Mouse (Mus musculus) limb, embryonic 12.5 days (tissue): Measurements from ENCODE around the gene Lect2. TPM values are rescaled to one million over a fixed set of nuclear protein-coding genes. Genes with fewer than 3 reads are reported as not detected.

Source experiments
- ATAC-seq: fragments of 200-750 bp; cut with Nextera tagmentation; 2 replicates; pipeline ENCODE4 v1.8.0; 2017; ENCODE audit warnings: low read depth, moderate TSS enrichment; ENCODE audit not compliant: insufficient number of reproducible peaks, insufficient read depth, low FRiP score, low TSS enrichment
- H3K27ac ChIP-seq: fragments of 300-500 bp; sonication (generic); 2 replicates; pipeline ENCODE4 v1.5.1; 2016; ENCODE audit warnings: mild to moderate bottlenecking, moderate library complexity
- H3K27me3 ChIP-seq: fragments of 300-500 bp; sonication (generic); 2 replicates; pipeline ENCODE4 v1.6.1; 2016; ENCODE audit warnings: mild to moderate bottlenecking, moderate library complexity
- H3K36me3 ChIP-seq: fragments of 300-500 bp; sonication (generic); 2 replicates; pipeline ENCODE4 v1.6.1; 2016; ENCODE audit warnings: mild to moderate bottlenecking, moderate library complexity
- H3K4me1 ChIP-seq: fragments of 300-500 bp; sonication (generic); replicated peaks from 2 replicates; pipeline ENCODE4 v1.6.1; 2016
- H3K4me2 ChIP-seq: fragments of 300-500 bp; sonication (generic); 2 replicates; pipeline ENCODE4 v1.6.1; 2016; ENCODE audit warnings: mild to moderate bottlenecking, moderate library complexity
- H3K4me3 ChIP-seq: fragments of 300-500 bp; sonication (generic); replicated peaks from 2 replicates; pipeline ENCODE4 v1.5.1; 2016; ENCODE audit warnings: mild to moderate bottlenecking
- H3K9ac ChIP-seq: fragments of 300-500 bp; sonication (generic); replicated peaks from 2 replicates; pipeline ENCODE4 v1.6.1; 2016; ENCODE audit warnings: mild to moderate bottlenecking, moderate library complexity
- H3K9me3 ChIP-seq: fragments of 300-500 bp; sonication (generic); 2 replicates; pipeline ENCODE4 v1.6.1; 2016; ENCODE audit warnings: mild to moderate bottlenecking, moderate library complexity
- WGBS: fragments of 180-500 bp; shearing (Covaris S2); methylation state at CpG from one replicate; pipeline ENCODE4 v1.1.7; 2016; 5-methylcytosine and 5-hydroxymethylcytosine counted together
- polyA plus RNA-seq: library from polyadenylated mRNA; unstranded; fragments of >200 nt; fragmentation: Nextera tagmentation; extraction: Ambion mirVana; gene quantifications from 2 replicates; pipeline ENCODE4 v1.2.1, GENCODE M21; 2016

Gene Lect2
- polyA plus RNA-seq, 1 experiment from 2014 or later, result not detected

DNA sequence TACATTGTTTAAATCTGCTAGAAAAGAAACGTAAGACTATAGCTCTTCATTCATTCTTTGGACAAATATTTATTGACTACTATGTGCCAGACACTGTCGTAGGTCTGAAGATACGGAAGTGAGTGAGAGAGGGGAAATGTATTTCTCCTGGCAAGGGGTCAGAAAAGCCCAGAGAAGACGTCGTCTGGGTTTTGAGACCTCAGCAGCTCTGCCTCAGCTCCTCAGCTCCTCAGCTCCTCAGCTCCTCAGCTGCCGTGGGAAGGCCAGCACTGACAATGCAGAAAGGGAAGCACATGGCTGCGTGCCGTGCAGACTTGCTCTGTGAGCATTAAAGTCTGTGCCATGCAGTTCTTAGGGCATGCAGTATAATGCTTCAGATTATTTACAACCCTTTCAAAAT is 18.6 kb downstream of the Lect2 start:
- H3K27ac ChIP-seq, result no peak overlapping the region
- H3K4me1 ChIP-seq, result no peaks in the 10 kb centered on the region
- ATAC-seq, result no peak
- 0 out of 2 replicates have a peak, but pooled peaks cover 7% of the 10 kb centered on the region for H3K9me3 ChIP-seq
- no peaks in the 10 kb centered on the region for H3K36me3 ChIP-seq
- H3K4me2 ChIP-seq, result no peak overlapping the region
- H3K27me3 ChIP-seq, result no peaks in the 10 kb centered on the region
- WGBS, result 62% methylated on average over 8 of the region's 8 CpGs
- H3K9ac ChIP-seq, result no peak overlapping the region
- no peak overlapping the region for H3K4me3 ChIP-seq

DNA sequence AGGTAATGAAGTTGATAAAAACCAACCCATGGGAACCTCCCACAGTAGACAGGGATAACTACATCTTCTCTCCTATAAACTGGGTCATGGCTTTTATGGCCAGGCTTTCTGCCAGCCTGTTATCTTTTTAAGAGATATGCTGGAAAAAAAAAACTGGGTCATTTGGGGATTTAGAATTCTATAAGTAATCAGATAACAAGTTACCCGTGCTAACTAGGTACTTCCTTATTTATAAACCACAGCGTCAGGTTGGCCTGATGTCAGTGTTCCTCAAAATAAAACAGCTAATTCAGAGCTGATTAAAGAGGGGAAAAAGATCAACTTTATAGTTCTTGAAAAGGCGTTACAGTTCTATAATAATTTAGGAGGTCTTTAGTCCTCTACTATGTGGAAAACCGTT is 19.3 kb downstream of the Lect2 start:
- Histone ChIP-seq H3K9ac (no peak overlapping the region), H3K4me1 (no peaks in the 10 kb centered on the region), H3K9me3 (0 out of 2 replicates have a peak, but pooled peaks cover 1% of the 10 kb centered on the region), H3K36me3 (no peaks in the 10 kb centered on the region), H3K27ac (no peak overlapping the region), H3K4me2 (no peak overlapping the region), H3K27me3 (no peaks in the 10 kb centered on the region), H3K4me3 (no peak overlapping the region)
- 69% methylated on average over 4 of the region's 4 CpGs for WGBS
- ATAC-seq, result no peak

DNA sequence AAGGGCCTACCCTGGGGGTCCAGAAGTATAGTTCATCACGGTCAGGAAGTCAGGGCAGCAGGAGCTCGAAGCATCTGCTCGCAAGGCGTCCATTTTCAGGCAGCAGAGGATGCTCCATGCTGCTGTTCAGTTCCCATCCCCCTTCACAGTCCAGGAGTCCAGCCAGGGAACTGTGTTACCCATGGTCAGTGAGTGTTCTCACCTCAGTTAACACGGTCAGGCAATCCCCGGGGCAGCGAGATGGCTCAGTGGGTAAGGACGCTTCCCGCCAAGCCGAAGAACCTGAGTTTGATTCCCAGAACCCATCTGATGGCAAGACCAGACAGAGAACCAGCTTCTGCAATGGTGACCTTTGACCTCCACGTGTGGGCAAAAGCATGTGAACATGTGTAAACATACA is 20.0 kb downstream of the Lect2 start:
- 87% methylated on average over 11 of the region's 11 CpGs for WGBS

DNA sequence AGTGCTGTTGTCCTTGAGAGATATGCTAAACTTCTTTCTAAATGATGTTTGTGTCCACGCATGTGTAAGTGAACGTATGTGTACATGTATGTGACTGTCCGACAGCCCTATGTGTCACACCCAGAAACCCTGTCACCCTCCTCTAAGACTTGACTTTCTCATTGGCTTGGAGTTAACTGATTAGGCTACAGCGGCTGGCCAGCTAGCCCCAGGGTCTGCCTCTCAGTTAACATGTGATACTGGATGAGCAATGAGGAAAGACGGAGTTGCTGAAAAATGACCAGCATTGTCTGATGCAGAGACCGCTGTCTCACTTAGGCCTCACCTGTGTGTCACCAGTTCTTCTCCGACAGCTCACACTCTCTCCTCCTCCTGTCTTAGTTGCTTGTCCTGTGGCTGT is 20.5 kb downstream of the Lect2 start:
- H3K4me2 ChIP-seq, result no peak overlapping the region
- H3K36me3 ChIP-seq, result no peaks in the 10 kb centered on the region
- no peak overlapping the region for H3K4me3 ChIP-seq
- H3K27ac ChIP-seq, result no peak overlapping the region
- H3K9me3 ChIP-seq, result no peaks in the 10 kb centered on the region
- no peak overlapping the region for H3K9ac ChIP-seq
- no peaks in the 10 kb centered on the region for H3K4me1 ChIP-seq
- no peak for ATAC-seq
- 94% methylated on average over 7 of the region's 7 CpGs for WGBS
- no peaks in the 10 kb centered on the region for H3K27me3 ChIP-seq

More for the DNA sequence above, 20.0 kb downstream of the Lect2 start:
- Histone ChIP-seq H3K9ac (no peak overlapping the region), H3K4me3 (no peak overlapping the region), H3K9me3 (no peaks in the 10 kb centered on the region), H3K27ac (no peak overlapping the region), H3K4me1 (no peaks in the 10 kb centered on the region), H3K27me3 (no peaks in the 10 kb centered on the region), H3K36me3 (no peaks in the 10 kb centered on the region), H3K4me2 (no peak overlapping the region)
- ATAC-seq, result no peak

DNA sequence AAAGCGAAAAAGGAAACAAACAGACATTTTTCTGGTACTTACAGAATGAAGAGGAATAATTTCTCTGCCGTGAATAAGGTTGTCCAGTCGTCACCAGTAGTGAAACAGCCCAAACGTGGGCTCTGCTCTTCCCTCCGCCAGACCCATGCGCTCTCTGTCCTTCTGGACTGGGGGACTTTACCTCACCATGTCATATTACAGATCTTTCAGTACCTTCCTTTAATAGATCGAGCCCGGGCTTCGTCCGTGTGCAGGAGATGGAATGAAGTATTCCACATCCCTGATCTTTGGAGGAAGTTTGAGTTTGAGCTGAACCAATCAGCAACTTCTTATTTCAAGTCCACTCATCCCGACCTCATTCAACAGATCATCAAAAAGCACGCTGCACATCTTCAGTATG is 21.4 kb downstream of the Lect2 start:
- ATAC-seq, result no peak
- 84% methylated on average over 12 of the region's 12 CpGs for WGBS

DNA sequence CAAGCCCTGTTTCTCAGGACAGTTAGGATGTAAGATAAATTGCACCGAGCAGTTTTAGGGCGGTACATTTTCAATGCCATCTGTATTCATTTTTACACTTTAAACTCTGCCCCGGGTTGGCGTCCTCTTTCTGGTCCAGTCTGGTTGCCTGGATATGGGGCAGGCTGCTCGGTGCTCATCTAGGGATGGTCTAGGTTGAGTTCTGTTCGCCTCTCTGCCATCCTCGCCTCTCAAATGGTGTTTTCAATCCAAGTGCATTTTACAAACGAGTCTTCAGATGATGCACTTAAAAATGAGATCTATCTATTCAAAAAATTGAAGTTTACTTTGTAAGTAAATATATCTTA is 25.5 kb downstream of the Lect2 start:
- no peaks in the 10 kb centered on the region for H3K27me3 ChIP-seq
- ATAC-seq, result no peak
- H3K9ac ChIP-seq, result peak overlapping the region; percentile 71
- H3K36me3 ChIP-seq, result no peaks in the 10 kb centered on the region
- H3K4me1 ChIP-seq, result no peaks in the 10 kb centered on the region
- H3K4me3 ChIP-seq, result peak overlapping the region; percentile 66
- H3K27ac ChIP-seq, result peak overlapping the region; percentile 70
- WGBS, result 7% methylated on average over 8 of the region's 8 CpGs
- peak overlapping the region; percentile 85 for H3K4me2 ChIP-seq
- no peaks in the 10 kb centered on the region for H3K9me3 ChIP-seq

More for the DNA sequence above, 21.4 kb downstream of the Lect2 start:
- H3K4me1 ChIP-seq, result no peaks in the 10 kb centered on the region
- H3K4me2 ChIP-seq, result no peak overlapping the region
- H3K36me3 ChIP-seq, result no peaks in the 10 kb centered on the region
- H3K4me3 ChIP-seq, result no peak overlapping the region
- no peak overlapping the region for H3K27ac ChIP-seq
- H3K27me3 ChIP-seq, result no peaks in the 10 kb centered on the region
- H3K9me3 ChIP-seq, result no peaks in the 10 kb centered on the region
- no peak overlapping the region for H3K9ac ChIP-seq

DNA sequence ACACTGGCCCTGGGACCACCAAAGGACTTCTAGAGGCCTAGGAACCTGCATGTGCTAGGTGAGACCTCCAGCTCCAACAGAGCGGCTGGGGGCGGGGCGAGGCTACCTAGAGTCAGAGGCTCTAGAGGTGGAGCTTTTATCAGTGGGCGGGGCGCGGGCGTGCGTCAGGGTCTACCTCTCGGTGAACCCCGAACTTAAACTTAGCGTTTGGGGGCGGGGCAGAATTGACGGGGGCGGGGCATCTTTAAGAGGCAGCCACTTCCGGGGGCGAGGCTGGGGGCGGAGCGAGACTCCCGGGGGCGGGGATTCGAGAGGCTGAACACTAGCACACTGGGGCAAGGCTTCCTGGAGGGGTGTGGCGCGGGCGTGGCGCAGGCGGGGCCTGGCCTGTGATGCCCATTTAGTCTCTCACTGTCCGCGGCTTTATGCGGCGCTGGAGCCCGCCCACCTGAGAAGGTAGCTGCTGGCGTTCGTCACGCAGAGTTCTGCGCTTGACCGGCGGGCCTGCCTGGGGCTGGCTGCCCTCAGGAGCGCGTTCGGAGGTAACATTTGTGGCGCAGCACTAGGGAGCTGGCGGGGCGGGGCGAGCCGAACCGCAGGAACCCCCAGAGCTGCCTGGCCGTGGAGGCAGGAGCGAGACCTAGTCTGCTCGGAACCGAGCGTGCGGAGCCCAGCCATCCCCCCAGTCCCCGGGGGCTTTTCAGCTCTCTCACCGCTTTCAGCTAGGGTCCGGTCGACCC is 26.1 kb downstream of the Lect2 start, which contains the start of gene Fbxl21:
TSS of gene Fbxl21 (plus strand) at position 392 of the 740 bp plus-strand sequence.
- Histone ChIP-seq H3K27me3 (no peaks in the 10 kb centered on the region), H3K4me3 (peak within 1 kb of the TSS; percentile 66), H3K27ac (peak within 1 kb of the TSS; percentile 70), H3K4me2 (peak within 1 kb of the TSS; percentile 85), H3K36me3 (no peaks in the 10 kb centered on the region), H3K9ac (peak within 1 kb of the TSS; percentile 71), H3K9me3 (no peaks in the 10 kb centered on the region), H3K4me1 (no peaks in the 10 kb centered on the region)
- peak; percentile 99 for ATAC-seq
- WGBS, result 2% methylated on average over 56 of the region's 56 CpGs

DNA sequence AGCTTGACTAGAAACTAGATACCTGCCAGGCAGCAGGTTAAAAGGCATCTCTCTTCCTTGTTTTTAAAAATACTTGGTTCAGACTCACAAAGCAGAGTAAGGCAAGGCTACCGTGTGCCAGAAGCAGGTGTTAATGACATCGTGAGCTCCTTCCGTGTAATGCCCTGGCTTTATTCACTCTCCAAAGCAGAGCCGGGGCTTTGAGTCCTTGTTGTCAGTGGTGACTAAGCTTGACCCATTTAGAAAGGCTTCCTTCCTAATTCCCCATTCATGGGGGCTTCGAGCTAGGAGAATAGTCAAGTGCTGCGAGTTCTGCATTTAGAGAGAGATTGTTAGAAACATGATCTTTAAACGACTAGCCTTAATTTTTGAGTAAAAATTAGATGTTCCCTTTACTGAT is 31.5 kb downstream of the Lect2 start:
- no peak overlapping the region for H3K4me2 ChIP-seq
- H3K9ac ChIP-seq, result no peak overlapping the region
- H3K9me3 ChIP-seq, result no peaks in the 10 kb centered on the region
- WGBS, result 60% methylated on average over 7 of the region's 7 CpGs
- H3K27ac ChIP-seq, result no peak overlapping the region
- ATAC-seq, result no peak
- no peaks in the 10 kb centered on the region for H3K27me3 ChIP-seq
- no peaks in the 10 kb centered on the region for H3K4me1 ChIP-seq
- no peaks in the 10 kb centered on the region for H3K36me3 ChIP-seq
- no peak overlapping the region for H3K4me3 ChIP-seq

DNA sequence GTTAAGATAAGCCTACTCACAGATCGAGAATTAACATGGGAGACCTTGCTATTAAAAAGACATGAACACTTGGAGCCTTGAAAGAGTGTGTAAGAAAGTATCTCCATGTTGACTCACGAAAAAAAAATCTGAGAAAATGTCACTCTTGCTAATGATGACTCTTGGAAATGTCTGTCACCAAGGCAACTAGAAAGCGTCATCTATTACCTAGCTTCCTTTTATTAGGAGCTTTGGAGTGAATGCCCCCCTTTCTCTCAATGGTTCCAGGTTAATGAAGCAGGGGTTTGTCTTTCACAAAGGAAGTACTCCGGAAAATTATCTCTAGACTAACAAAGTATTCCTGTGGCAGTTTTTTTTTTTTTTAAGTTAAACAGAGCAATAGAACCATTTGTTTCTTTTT is 32.0 kb downstream of the Lect2 start:
- 79% methylated on average over 4 of the region's 4 CpGs for WGBS
- no peaks in the 10 kb centered on the region for H3K4me1 ChIP-seq
- no peak for ATAC-seq
- H3K9me3 ChIP-seq, result no peaks in the 10 kb centered on the region
- no peak overlapping the region for H3K4me2 ChIP-seq
- no peak overlapping the region for H3K9ac ChIP-seq
- H3K36me3 ChIP-seq, result no peaks in the 10 kb centered on the region
- no peak overlapping the region for H3K4me3 ChIP-seq
- no peaks in the 10 kb centered on the region for H3K27me3 ChIP-seq
- no peak overlapping the region for H3K27ac ChIP-seq

DNA sequence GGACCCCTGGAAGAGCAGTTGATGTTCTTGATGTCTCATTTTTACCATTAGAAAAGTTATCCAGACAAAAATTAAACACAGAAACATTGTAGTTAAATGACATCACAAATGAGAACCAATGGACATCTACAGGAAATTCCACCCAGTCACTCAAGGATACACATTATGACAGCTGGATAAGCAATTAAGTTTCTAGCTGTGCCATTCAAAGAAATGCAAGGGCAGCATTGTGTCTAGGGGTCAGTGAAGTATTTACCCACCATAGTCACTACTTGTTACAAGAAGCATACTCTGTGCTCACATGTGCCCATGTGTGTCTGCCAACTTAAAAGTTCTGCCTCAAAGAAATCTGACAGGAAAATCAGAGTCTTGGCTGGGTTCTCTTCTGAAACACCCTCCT is 34.7 kb downstream of the Lect2 start:
- Histone ChIP-seq H3K4me1 (no peaks in the 10 kb centered on the region), H3K9ac (no peak overlapping the region), H3K27me3 (no peaks in the 10 kb centered on the region), H3K4me3 (no peak overlapping the region), H3K27ac (no peak overlapping the region), H3K9me3 (no peaks in the 10 kb centered on the region), H3K4me2 (no peak overlapping the region), H3K36me3 (no peaks in the 10 kb centered on the region)
- no peak for ATAC-seq

DNA sequence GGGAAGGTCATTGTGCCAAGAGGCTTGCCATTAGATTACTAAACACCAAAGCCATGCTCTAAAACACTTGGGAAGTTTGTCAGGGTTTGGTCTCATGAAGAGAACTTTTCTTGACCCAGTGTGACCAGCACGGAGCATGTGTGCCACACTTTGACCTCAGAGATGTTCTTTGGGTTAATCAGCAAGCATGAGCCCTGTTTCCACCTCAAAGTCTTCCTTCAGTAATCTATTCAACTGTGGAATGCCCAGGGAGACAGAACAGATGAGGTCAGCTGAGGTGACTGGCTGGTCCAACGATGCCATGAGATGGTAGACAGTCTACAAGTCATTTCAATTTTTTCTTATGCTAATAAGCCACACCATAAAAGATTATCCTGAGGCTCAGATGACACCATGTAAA is 38.5 kb downstream of the Lect2 start:
- 82% methylated on average over 2 of the region's 2 CpGs for WGBS
- no peak overlapping the region for H3K4me3 ChIP-seq
- H3K9me3 ChIP-seq, result peaks cover 5% of the 10 kb centered on the region; the same call in 1 of the 2 replicates
- H3K27me3 ChIP-seq, result no peaks in the 10 kb centered on the region
- no peak overlapping the region for H3K4me2 ChIP-seq
- no peaks in the 10 kb centered on the region for H3K36me3 ChIP-seq
- H3K27ac ChIP-seq, result no peak overlapping the region
- H3K4me1 ChIP-seq, result no peaks in the 10 kb centered on the region
- no peak overlapping the region for H3K9ac ChIP-seq
- ATAC-seq, result no peak

DNA sequence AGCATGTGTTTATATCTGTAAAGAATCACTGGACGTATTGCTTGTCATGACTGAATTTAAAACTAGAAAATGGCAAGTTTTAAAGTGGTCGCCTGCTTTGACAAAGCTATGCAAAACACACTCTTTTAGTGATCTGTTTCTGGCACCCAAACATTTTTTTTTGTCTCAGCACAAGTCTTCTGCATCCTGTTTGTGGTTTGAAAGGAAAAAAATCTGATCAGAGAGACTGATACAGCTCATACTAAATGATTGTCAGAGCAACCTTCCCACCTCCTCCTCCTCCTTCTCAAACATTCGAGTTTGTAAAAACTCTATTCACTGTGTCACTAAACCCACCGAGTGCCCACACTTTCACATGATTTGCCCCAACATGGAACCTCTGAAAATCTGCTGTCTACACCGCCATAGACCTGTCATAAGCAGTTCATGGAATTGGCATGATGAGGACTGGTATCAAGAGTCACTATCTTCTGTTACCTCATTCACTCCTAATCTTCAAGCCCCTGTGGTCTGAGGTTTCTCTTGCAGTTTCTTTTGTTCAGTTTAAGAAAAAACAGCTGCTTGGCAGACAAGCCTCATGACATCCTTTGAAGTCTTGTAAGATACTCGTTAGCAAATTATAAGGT is 41.3 kb downstream of the Lect2 start:
- 81% methylated on average over 6 of the region's 6 CpGs for whole genome bisulfite sequencing
- no peak overlapping the region for H3K4me3 ChIP-seq
- no peaks in the 10 kb centered on the region for H3K36me3 ChIP-seq
- H3K9ac ChIP-seq, result no peak overlapping the region
- no peak overlapping the region for H3K4me2 ChIP-seq
- H3K27me3 ChIP-seq, result no peaks in the 10 kb centered on the region
- ATAC-seq, result no peak
- no peaks in the 10 kb centered on the region for H3K4me1 ChIP-seq
- no peak overlapping the region for H3K27ac ChIP-seq
- H3K9me3 ChIP-seq, result peaks cover 5% of the 10 kb centered on the region; the same call in 1 of the 2 replicates
